Comparison of ENCODE assay signal across 18 mouse cellular contexts in the genomic region with DNA sequence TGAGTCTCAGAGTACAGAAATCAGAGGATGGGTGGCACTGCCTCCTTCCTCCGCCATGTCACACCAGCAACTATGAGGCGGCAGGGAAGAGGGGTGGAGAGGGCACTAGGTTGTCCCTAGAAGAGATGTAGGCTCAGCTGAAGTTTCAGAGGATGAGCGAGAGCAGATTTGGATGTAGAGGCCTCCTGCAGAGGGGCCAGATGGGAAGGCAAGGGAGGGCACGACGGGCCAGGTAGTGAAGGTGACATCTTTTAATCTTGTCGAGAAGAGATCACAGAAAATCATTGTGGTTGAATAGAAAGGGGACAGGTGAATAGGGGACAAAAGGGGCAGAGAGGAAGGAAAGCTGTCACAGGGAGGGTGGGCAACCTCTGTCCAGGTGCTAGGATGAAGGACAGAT.
"Had no signal": no experiment of that assay in that cellular context is flagged by ENCODE, and none has a peak within 500 bp of the region (broad histone marks: within the 10 kb centered on the region; RNA-seq: fewer than 3 reads in every experiment).

No protein-coding gene starts in this region.

- H3K27me3 ChIP-seq: lung, embryonic 15.5 days had no signal

- H3K4me2 ChIP-seq: limb, embryonic 12.5 days; limb, embryonic 15.5 days; liver, embryonic 12.5 days; liver, embryonic 15.5 days; lung, embryonic 15.5 days; midbrain, embryonic 11.5 days had no signal

- H3K27ac ChIP-seq: kidney, postnatal 0 days; layer of hippocampus, adult 2 months; limb, embryonic 12.5 days; limb, embryonic 15.5 days; liver, embryonic 12.5 days; liver, embryonic 15.5 days; lung, embryonic 15.5 days had no signal

- H3K4me1 ChIP-seq: limb, embryonic 15.5 days; liver, embryonic 12.5 days; liver, embryonic 15.5 days; lung, embryonic 15.5 days had no signal

- H3K9me3 ChIP-seq: limb, embryonic 12.5 days; limb, embryonic 15.5 days; liver, embryonic 12.5 days; liver, embryonic 15.5 days; lung, embryonic 15.5 days had no signal

- H3K4me3 ChIP-seq: layer of hippocampus, adult 2 months; limb, embryonic 12.5 days; limb, embryonic 15.5 days; liver, embryonic 12.5 days; liver, embryonic 15.5 days; lung, embryonic 15.5 days; megakaryocyte, embryonic 14.5 days had no signal

- ATAC-seq: liver, embryonic 12.5 days had no signal

- DNase-seq: kidney, postnatal 25 days; layer of hippocampus, adult 9-11 months; left cerebral cortex, postnatal 4 days; lung, adult 18-20 months; lung, postnatal 10 days; lung, postnatal 36 days; midbrain, embryonic 14.5 days; thymus, adult 18-20 months; thymus, postnatal 36 days had no signal

- H3K9ac ChIP-seq: limb, embryonic 12.5 days; limb, embryonic 15.5 days; liver, embryonic 12.5 days; liver, embryonic 15.5 days; lung, embryonic 15.5 days had no signal

- H3K36me3 ChIP-seq: limb, embryonic 12.5 days; limb, embryonic 15.5 days; liver, embryonic 12.5 days; liver, embryonic 15.5 days; lung, embryonic 15.5 days had no signal
